Mouse (Mus musculus): ENCODE data around the gene Sgk2.

- TF ChIP-seq CTCF (IDR thresholded peaks at IDR 0.05; ENCODE audit: low read depth, low read length) (no peak), POLR2A (IDR thresholded peaks at IDR 0.05; ENCODE audit: borderline replicate concordance, low read depth, low read length) (no peak)
Measured at GRCm38 (mm10) chr2:163049116-163049515, 62.0 kb downstream of the Sgk2 start.
